Mouse (Mus musculus) kidney, adult 2 months (tissue): ENCODE measurements around the gene Acbd6. TPM values are rescaled to one million over a fixed set of nuclear protein-coding genes. Genes with fewer than 3 reads are reported as not detected.

Experiments used
- DNase-seq: peaks from one replicate; pipeline ENCODE4 v3.0.0; 2021
- H3K27ac ChIP-seq: fragments of 200-500 bp; 2 replicates; pipeline ENCODE4 v1.5.1; 2012; ENCODE audit warnings: low read depth, low read length, control low read depth, inconsistent platforms; ENCODE audit not compliant: insufficient read depth
- H3K27me3 ChIP-seq: fragments of 200-500 bp; replicated peaks from 2 replicates; pipeline ENCODE4 v1.6.1; 2012; ENCODE audit warnings: mild to moderate bottlenecking, moderate library complexity, low read length, inconsistent platforms; ENCODE audit not compliant: control insufficient read depth, insufficient read depth
- H3K36me3 ChIP-seq: fragments of 200-500 bp; 2 replicates; pipeline ENCODE4 v1.6.1; 2012; ENCODE audit warnings: mild to moderate bottlenecking, moderate library complexity, low read length, inconsistent platforms; ENCODE audit not compliant: control insufficient read depth, insufficient read depth
- H3K4me1 ChIP-seq: fragments of 200-500 bp; 2 replicates; pipeline ENCODE4 v1.6.1; 2011; ENCODE audit warnings: low read length; ENCODE audit not compliant: control insufficient read depth, insufficient read depth
- H3K4me3 ChIP-seq: fragments of 200-500 bp; 2 replicates; pipeline ENCODE4 v1.5.1; 2011; ENCODE audit warnings: mild to moderate bottlenecking, low read depth, low read length, control low read depth; ENCODE audit not compliant: insufficient read depth
- CTCF ChIP-seq: fragments of 200-500 bp; conservative IDR thresholded peaks from 2 replicates; pipeline ENCODE4 v1.5.1; 2011; ENCODE audit warnings: low read depth, mild to moderate bottlenecking, control low read depth, low read length, moderate library complexity, mixed read lengths; ENCODE audit not compliant: insufficient read depth, insufficient read length
- POLR2A ChIP-seq: fragments of 200-500 bp; IDR thresholded peaks from one replicate; pipeline ENCODE4 v1.6.1; 2011; ENCODE audit warnings: low read depth, low read length, control low read depth
- whole genome bisulfite sequencing: fragments of 180-500 bp; shearing (Covaris S2); methylation state at CpG from one replicate; pipeline ENCODE4 v1.1.7; 2018; 5-methylcytosine and 5-hydroxymethylcytosine counted together
- polyA plus RNA-seq: library from polyadenylated mRNA; depleted of rRNA; stranded (reverse); fragments of >200 nt; gene quantifications from 2 replicates; pipeline ENCODE4 v1.2.3, GENCODE M21; 2012

Acbd6 gene
- polyA plus RNA-seq, 1 experiment = 75.4 TPM

- no peaks in the 10 kb centered on the region for H3K36me3 ChIP-seq
- H3K4me3 ChIP-seq = no peak overlapping the region
- TF ChIP-seq CTCF = peak; percentile 55
- no peak for TF ChIP-seq POLR2A
These were observed 163.5 kb downstream of the Acbd6 start for GRCm38 (mm10) chr1:155721443-155721842.

GRCm38 (mm10) chr1:155722185-155722584 lies 164.3 kb downstream of the Acbd6 start:
- peak; percentile 34 for DNase-seq
- under 1% methylated on average over 13 of the region's 13 CpGs for WGBS
- H3K27me3 ChIP-seq = no peaks in the 10 kb centered on the region

More at GRCm38 (mm10) chr1:155721443-155721842, 163.5 kb downstream of the Acbd6 start:
- Histone ChIP-seq H3K27ac (no peak overlapping the region), H3K27me3 (no peaks in the 10 kb centered on the region), H3K4me1 (no peaks in the 10 kb centered on the region)
- WGBS = 42% methylated on average over 8 of the region's 8 CpGs
- no peak for DNase-seq

GRCm38 (mm10) chr1:155724301-155724700 lies 166.4 kb downstream of the Acbd6 start:
- H3K27me3 ChIP-seq = peaks cover 2% of the 10 kb centered on the region; the same call in 1 of the 2 replicates
- TF ChIP-seq POLR2A = no peak
- TF ChIP-seq CTCF = no peak
- WGBS = 78% methylated on average over 3 of the region's 3 CpGs

More at GRCm38 (mm10) chr1:155722185-155722584, 164.3 kb downstream of the Acbd6 start:
- Histone ChIP-seq H3K27ac (no peak overlapping the region), H3K4me1 (no peaks in the 10 kb centered on the region), H3K36me3 (no peaks in the 10 kb centered on the region), H3K4me3 (no peak overlapping the region)
- TF ChIP-seq POLR2A (no peak), CTCF (no peak)

DNA sequence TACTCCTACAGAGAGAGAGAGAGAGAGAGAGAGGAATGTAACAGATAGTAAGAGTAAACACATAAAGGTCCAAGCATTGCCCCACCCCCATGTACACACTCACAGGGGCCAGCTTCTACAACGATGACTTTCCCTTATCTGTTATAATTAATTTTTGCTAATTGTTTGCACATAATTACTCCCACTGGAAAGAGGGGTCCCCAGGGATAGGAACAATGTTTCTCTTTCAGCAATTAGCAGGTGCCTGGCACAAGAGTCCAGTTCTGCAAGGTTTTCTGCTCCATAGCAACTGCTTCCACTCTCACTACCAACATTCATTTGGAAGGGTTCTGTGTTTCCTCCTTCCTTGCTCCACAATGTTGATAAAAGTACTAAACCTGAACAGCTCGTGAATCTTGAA lies 168.0 kb downstream of the Acbd6 start:
- Histone ChIP-seq H3K36me3 (no peaks in the 10 kb centered on the region), H3K27ac (no peak overlapping the region), H3K4me1 (no peaks in the 10 kb centered on the region), H3K27me3 (peaks cover 2% of the 10 kb centered on the region; the same call in 1 of the 2 replicates), H3K4me3 (no peak overlapping the region)
- no peak for DNase-seq
- no peak for TF ChIP-seq POLR2A
- no peak for TF ChIP-seq CTCF
- WGBS = 53% methylated on average over 2 of the region's 2 CpGs

More at GRCm38 (mm10) chr1:155724301-155724700, 166.4 kb downstream of the Acbd6 start:
- Histone ChIP-seq H3K27ac (no peak overlapping the region), H3K4me3 (no peak overlapping the region), H3K36me3 (no peaks in the 10 kb centered on the region), H3K4me1 (no peaks in the 10 kb centered on the region)
- DNase-seq = no peak

- Histone ChIP-seq H3K27ac (no peak overlapping the region), H3K36me3 (no peaks in the 10 kb centered on the region), H3K4me3 (no peak overlapping the region), H3K27me3 (peaks cover 6% of the 10 kb centered on the region), H3K4me1 (no peaks in the 10 kb centered on the region)
- 17% methylated on average over 10 of the region's 10 CpGs for WGBS
- TF ChIP-seq CTCF = no peak
- TF ChIP-seq POLR2A = no peak
- DNase-seq = no peak
These were observed 169.9 kb downstream of the Acbd6 start for GRCm38 (mm10) chr1:155727830-155728229.

DNA sequence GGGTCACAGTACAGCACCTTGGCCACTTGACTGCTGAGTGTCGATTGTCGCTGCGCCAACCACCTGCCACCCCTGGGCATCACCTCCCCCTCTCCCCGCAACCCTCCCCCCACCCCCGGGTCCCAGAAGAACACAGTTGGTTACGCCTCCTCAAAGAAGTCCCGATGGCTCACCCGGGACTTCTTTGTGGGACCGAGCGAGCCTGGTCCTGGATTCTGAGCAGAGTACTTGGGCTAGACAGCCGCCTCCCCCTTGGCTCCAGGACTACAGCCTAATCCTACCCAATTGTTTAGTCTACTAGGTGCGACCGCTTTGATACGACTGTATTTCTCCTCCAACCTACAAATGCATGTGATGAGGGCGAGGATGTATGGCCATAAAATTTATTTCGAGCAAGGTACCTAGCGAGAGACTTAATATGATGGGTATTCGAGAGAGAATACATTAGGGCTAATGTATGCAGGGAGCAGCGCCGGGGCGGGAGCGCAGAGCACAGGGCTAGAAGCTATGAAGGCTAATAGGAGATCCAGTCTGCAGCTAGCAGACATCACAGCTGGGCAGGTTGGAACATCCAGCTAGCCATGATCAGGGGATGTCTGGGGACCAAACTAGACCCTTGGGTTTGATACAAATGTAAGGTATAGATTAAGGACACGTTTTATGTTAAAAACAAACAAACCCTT lies 171.3 kb downstream of the Acbd6 start:
- Histone ChIP-seq H3K36me3 (no peaks in the 10 kb centered on the region), H3K27me3 (peaks cover 9% of the 10 kb centered on the region), H3K4me1 (no peaks in the 10 kb centered on the region), H3K4me3 (no peak overlapping the region), H3K27ac (no peak overlapping the region)
- TF ChIP-seq CTCF (no peak), POLR2A (no peak)
- WGBS = 4% methylated on average over 23 of the region's 23 CpGs
- DNase-seq = no peak

DNA sequence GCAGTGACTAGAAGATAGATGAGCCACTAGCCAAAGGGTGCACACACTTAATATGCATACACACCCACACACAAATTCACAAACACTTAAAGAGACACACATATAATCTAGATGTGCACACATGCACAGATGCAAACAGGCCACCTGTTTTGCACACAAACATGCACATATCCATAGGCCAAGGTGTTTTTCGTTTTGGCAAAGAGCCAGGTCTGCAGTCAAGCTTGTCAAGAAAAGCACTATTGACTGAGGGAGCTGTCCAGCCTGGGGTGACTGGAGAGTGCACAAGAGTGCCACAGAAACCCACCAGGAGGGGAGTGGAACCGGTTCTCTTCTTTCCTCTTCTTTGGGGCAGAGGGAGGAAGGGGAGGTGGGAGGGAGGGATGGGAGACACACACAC lies 173.2 kb downstream of the Acbd6 start:
- peaks cover 9% of the 10 kb centered on the region for H3K27me3 ChIP-seq

More for the DNA sequence above, 173.2 kb downstream of the Acbd6 start:
- H3K36me3 ChIP-seq = no peaks in the 10 kb centered on the region
- no peak for TF ChIP-seq POLR2A
- no peak for TF ChIP-seq CTCF
- DNase-seq = no peak
- no peak overlapping the region for H3K27ac ChIP-seq
- WGBS = 0% methylated on average over 2 of the region's 2 CpGs
- no peaks in the 10 kb centered on the region for H3K4me1 ChIP-seq
- H3K4me3 ChIP-seq = no peak overlapping the region
